Mouse (Mus musculus): Measurements from ENCODE around the gene Col23a1.

- TF ChIP-seq MYOD1 (IDR thresholded peaks at IDR 0.05; ENCODE audit: control insufficient read depth in 1 of 3, insufficient read length in 2 of 3, low read depth in 2 of 3) (no peak), POLR2A (IDR thresholded peaks at IDR 0.05; ENCODE audit: insufficient read length, low read depth) (no peak)
Measured at GRCm38 (mm10) chr11:51263286-51263831, 26.4 kb upstream of the Col23a1 start.

All from myocyte (in vitro differentiated cells).